Mouse (Mus musculus) intestine, embryonic 15.5 days (tissue): ENCODE data around the gene Scmh1. TPM values are rescaled to one million over a fixed set of nuclear protein-coding genes. Genes with fewer than 3 reads are reported as not detected.

ENCODE experiments used
- ATAC-seq: fragments of 200-750 bp; cut with Nextera tagmentation; 2 replicates; pipeline ENCODE4 v1.8.0; 2017; ENCODE audit warnings: moderate TSS enrichment, moderate library complexity
- H3K27ac ChIP-seq: fragments of 300-500 bp; sonication (generic); 2 replicates; pipeline ENCODE4 v1.5.1; 2015; ENCODE audit warnings: mild to moderate bottlenecking, inconsistent platforms
- H3K27me3 ChIP-seq: fragments of 300-500 bp; sonication (generic); replicated peaks from 2 replicates; pipeline ENCODE4 v1.6.1; 2015; ENCODE audit warnings: inconsistent platforms
- H3K36me3 ChIP-seq: fragments of 300-500 bp; sonication (generic); 2 replicates; pipeline ENCODE4 v1.6.1; 2015; ENCODE audit warnings: inconsistent platforms
- H3K4me1 ChIP-seq: fragments of 300-500 bp; sonication (generic); replicated peaks from 2 replicates; pipeline ENCODE4 v1.6.1; 2015; ENCODE audit warnings: inconsistent platforms
- H3K4me2 ChIP-seq: fragments of 300-500 bp; sonication (generic); replicated peaks from 2 replicates; pipeline ENCODE4 v1.6.1; 2015; ENCODE audit warnings: mild to moderate bottlenecking, inconsistent platforms
- H3K4me3 ChIP-seq: fragments of 300-500 bp; sonication (generic); replicated peaks from 2 replicates; pipeline ENCODE4 v1.5.1; 2015; ENCODE audit warnings: inconsistent platforms
- H3K9ac ChIP-seq: fragments of 300-500 bp; sonication (generic); 2 replicates; pipeline ENCODE4 v1.6.1; 2015; ENCODE audit warnings: inconsistent platforms
- H3K9me3 ChIP-seq: fragments of 300-500 bp; sonication (generic); 2 replicates; pipeline ENCODE4 v1.6.1; 2016; ENCODE audit warnings: inconsistent platforms
- WGBS: fragments of 180-500 bp; shearing (Covaris S2); methylation state at CpG from one replicate; pipeline ENCODE4 v1.1.7; 2015; 5-methylcytosine and 5-hydroxymethylcytosine counted together
- polyA plus RNA-seq: library from polyadenylated mRNA; unstranded; fragments of >200 nt; fragmentation: Nextera tagmentation; extraction: Ambion mirVana; gene quantifications from 2 replicates; pipeline ENCODE4 v1.2.1, GENCODE M21; 2015

The Scmh1 gene
- polyA plus RNA-seq, 1 experiment from 2014 or later = 29.1 TPM

- 48% methylated on average over 3 of the region's 3 CpGs for WGBS
- no peak for ATAC-seq
- Histone ChIP-seq H3K4me1 (no peaks in the 10 kb centered on the region; the same call in 1 of the 2 replicates), H3K4me2 (peak overlapping the region; percentile 74), H3K4me3 (peak overlapping the region; percentile 94; the same call in 1 of the 2 replicates), H3K9me3 (no peaks in the 10 kb centered on the region), H3K27me3 (0 out of 2 replicates have a peak, but pooled peaks cover 2% of the 10 kb centered on the region), H3K36me3 (no peaks in the 10 kb centered on the region), H3K27ac (no peak overlapping the region), H3K9ac (no peak overlapping the region)
Measured at GRCm38 (mm10) chr4:120406639-120407273, 1.7 kb downstream of the Scmh1 start.

- H3K27me3 ChIP-seq = no peaks in the 10 kb centered on the region
- H3K4me3 ChIP-seq = no peak overlapping the region
- 73% methylated on average over 4 of the region's 4 CpGs for WGBS
- H3K27ac ChIP-seq = no peak overlapping the region
- peaks cover 4% of the 10 kb centered on the region; the same call in 1 of the 2 replicates for H3K4me1 ChIP-seq
- no peaks in the 10 kb centered on the region for H3K36me3 ChIP-seq
- no peaks in the 10 kb centered on the region for H3K9me3 ChIP-seq
- no peak overlapping the region for H3K9ac ChIP-seq
- no peak overlapping the region for H3K4me2 ChIP-seq
- ATAC-seq = no peak
Measured at GRCm38 (mm10) chr4:120418053-120418452, 13.0 kb downstream of the Scmh1 start.

GRCm38 (mm10) chr4:120420193-120420592, 15.1 kb downstream of the Scmh1 start:
- no peak for ATAC-seq
- H3K4me3 ChIP-seq = no peak overlapping the region
- no peaks in the 10 kb centered on the region for H3K36me3 ChIP-seq
- no peaks in the 10 kb centered on the region for H3K9me3 ChIP-seq
- peaks cover 4% of the 10 kb centered on the region; the same call in 1 of the 2 replicates for H3K4me1 ChIP-seq
- no peak overlapping the region for H3K27ac ChIP-seq
- no peaks in the 10 kb centered on the region for H3K27me3 ChIP-seq
- H3K9ac ChIP-seq = no peak overlapping the region
- H3K4me2 ChIP-seq = no peak overlapping the region

DNA sequence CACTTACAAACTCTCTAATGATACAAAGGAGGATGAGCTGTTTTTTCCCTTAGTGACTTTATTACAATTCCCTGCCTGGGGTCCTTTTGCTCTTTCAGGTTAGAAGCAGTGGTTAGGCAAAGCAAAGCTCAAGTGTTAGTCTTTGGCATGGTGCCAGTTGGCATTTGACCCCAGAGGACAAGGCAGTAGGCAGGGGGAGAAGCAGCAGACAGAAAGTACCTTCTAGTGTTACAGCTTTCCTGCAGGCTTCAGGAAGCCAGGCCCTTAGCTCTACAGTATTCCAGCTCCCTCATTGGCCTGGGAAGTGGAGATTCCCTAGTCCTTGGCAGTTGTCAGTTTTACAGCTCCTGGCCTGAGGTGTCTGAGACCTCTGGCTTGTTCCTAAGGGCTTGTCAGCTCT, 15.6 kb downstream of the Scmh1 start:
- no peak overlapping the region for H3K4me3 ChIP-seq
- H3K4me2 ChIP-seq = no peak overlapping the region
- no peaks in the 10 kb centered on the region for H3K9me3 ChIP-seq
- no peak for ATAC-seq
- H3K9ac ChIP-seq = no peak overlapping the region
- H3K27me3 ChIP-seq = no peaks in the 10 kb centered on the region
- H3K27ac ChIP-seq = no peak overlapping the region
- H3K36me3 ChIP-seq = no peaks in the 10 kb centered on the region
- H3K4me1 ChIP-seq = peaks cover 4% of the 10 kb centered on the region; the same call in 1 of the 2 replicates

GRCm38 (mm10) chr4:120430601-120431000, 25.5 kb downstream of the Scmh1 start:
- no peak overlapping the region for H3K9ac ChIP-seq
- no peaks in the 10 kb centered on the region for H3K4me1 ChIP-seq
- no peak for ATAC-seq
- no peaks in the 10 kb centered on the region for H3K36me3 ChIP-seq
- H3K9me3 ChIP-seq = no peaks in the 10 kb centered on the region
- H3K27ac ChIP-seq = no peak overlapping the region
- H3K4me3 ChIP-seq = no peak overlapping the region
- H3K27me3 ChIP-seq = no peaks in the 10 kb centered on the region
- H3K4me2 ChIP-seq = no peak overlapping the region

DNA sequence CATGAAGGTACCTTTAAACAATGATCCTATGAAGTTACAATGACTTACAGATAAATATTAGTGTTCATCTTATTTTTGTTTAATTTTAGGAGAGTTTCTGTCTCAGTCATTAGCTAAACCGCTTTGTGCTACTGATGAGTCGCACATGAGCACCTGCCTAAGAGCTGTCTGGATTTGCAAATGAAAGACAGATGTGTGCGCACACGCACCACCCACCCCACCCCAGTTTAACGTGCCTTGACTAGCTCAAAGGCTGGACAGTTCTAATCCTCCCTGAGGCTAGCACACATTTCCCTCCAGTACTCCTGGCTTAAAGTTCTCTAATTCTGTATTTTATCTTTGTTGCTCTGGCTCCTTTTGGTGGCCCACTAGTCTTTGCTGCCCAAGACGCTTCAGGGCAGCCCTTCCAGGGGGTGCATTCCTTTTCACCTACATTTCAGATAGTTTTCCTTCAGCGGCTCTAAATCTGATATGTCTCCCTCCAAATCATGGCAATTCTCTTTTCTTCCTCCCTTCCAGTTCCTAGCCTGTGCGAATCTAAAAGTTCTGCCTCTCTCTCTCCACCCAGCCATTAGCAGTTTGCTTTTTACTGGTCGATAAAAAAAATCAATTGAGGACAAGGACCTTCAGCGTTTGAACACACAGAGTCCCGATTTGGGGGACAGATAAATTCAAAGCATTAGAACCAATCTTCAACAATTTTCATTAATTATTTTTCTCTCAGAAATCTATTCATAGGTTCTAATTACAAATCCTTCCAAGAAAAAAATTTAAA, 27.7 kb downstream of the Scmh1 start:
- H3K4me2 ChIP-seq = no peak overlapping the region
- ATAC-seq = no peak
- no peak overlapping the region for H3K9ac ChIP-seq
- no peaks in the 10 kb centered on the region for H3K27me3 ChIP-seq
- no peak overlapping the region for H3K4me3 ChIP-seq
- no peaks in the 10 kb centered on the region for H3K36me3 ChIP-seq
- no peak overlapping the region for H3K27ac ChIP-seq
- WGBS = 73% methylated on average over 11 of the region's 11 CpGs
- H3K4me1 ChIP-seq = no peaks in the 10 kb centered on the region
- no peaks in the 10 kb centered on the region for H3K9me3 ChIP-seq

DNA sequence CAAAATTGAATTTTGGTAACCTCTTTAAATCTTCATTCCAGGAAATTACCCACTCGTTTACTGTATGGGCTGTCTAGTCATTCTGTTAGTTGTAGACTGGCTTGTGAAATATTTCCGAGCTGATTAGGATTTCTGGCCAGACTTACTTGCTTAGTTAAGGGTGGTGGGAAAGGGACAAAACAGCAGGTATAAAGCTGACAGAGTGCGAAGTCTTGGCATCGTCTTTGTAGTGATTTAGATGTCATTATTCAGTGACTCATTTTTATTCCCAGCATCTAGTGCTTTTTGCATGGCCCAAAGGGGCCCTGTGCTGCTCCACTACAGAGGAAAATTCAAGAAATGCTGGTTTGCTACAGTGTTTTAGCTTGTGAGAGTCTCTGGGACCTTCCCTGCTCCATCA, 56.7 kb downstream of the Scmh1 start:
- 85% methylated on average over 4 of the region's 4 CpGs for WGBS
- no peak overlapping the region for H3K4me2 ChIP-seq
- H3K36me3 ChIP-seq = no peaks in the 10 kb centered on the region
- no peak overlapping the region for H3K4me3 ChIP-seq
- H3K27ac ChIP-seq = no peak overlapping the region
- H3K4me1 ChIP-seq = no peaks in the 10 kb centered on the region
- ATAC-seq = no peak
- no peaks in the 10 kb centered on the region for H3K27me3 ChIP-seq
- H3K9me3 ChIP-seq = no peaks in the 10 kb centered on the region
- H3K9ac ChIP-seq = no peak overlapping the region

DNA sequence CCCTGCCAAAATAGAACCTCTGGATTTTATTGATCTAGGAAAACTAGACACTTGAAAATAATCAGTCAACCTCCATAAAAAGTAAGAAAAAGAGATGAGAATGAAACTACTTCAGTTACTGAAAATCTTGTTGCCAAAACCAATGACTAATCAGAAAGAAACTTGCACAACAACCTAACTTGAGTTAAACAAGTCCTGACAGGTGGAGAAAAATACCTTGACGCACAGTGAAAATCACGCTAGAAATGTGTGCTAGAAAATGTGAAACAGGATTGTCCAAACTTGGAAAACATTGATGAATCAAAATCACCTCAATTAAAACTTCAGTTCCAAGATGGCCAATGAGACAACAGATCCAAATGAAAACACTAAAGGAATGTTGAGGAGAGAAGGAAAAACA, 67.9 kb downstream of the Scmh1 start:
- no peak overlapping the region for H3K27ac ChIP-seq
- no peak overlapping the region for H3K4me3 ChIP-seq
- no peaks in the 10 kb centered on the region for H3K27me3 ChIP-seq
- H3K9ac ChIP-seq = no peak overlapping the region
- no peaks in the 10 kb centered on the region for H3K4me1 ChIP-seq
- H3K36me3 ChIP-seq = 0 out of 2 replicates have a peak, but pooled peaks cover 1% of the 10 kb centered on the region
- H3K4me2 ChIP-seq = no peak overlapping the region
- ATAC-seq = no peak
- 98% methylated on average over 2 of the region's 2 CpGs for WGBS
- no peaks in the 10 kb centered on the region for H3K9me3 ChIP-seq

- Histone ChIP-seq H3K36me3 (no peaks in the 10 kb centered on the region), H3K27me3 (no peaks in the 10 kb centered on the region), H3K4me1 (no peaks in the 10 kb centered on the region), H3K9me3 (no peaks in the 10 kb centered on the region), H3K4me3 (no peak overlapping the region), H3K27ac (no peak overlapping the region), H3K9ac (no peak overlapping the region), H3K4me2 (no peak overlapping the region)
- peak; percentile 58; the same call in 1 of the 2 replicates for ATAC-seq
- WGBS = 41% methylated on average over 1 of the region's 1 CpGs
Measured at GRCm38 (mm10) chr4:120487707-120488106, 82.6 kb downstream of the Scmh1 start.

- no peak overlapping the region for H3K4me2 ChIP-seq
- no peak for ATAC-seq
- no peak overlapping the region for H3K9ac ChIP-seq
- H3K36me3 ChIP-seq = peaks cover 12% of the 10 kb centered on the region; the same call in 1 of the 2 replicates
- H3K4me3 ChIP-seq = no peak overlapping the region
- no peak overlapping the region for H3K27ac ChIP-seq
- no peaks in the 10 kb centered on the region for H3K4me1 ChIP-seq
- H3K27me3 ChIP-seq = no peaks in the 10 kb centered on the region
- WGBS = 79% methylated on average over 1 of the region's 1 CpGs
- H3K9me3 ChIP-seq = no peaks in the 10 kb centered on the region
Measured at GRCm38 (mm10) chr4:120506955-120507354, 101.9 kb downstream of the Scmh1 start.

- H3K9ac ChIP-seq = no peak overlapping the region
- H3K4me1 ChIP-seq = no peaks in the 10 kb centered on the region; the same call in 1 of the 2 replicates
- no peak overlapping the region for H3K4me2 ChIP-seq
- H3K36me3 ChIP-seq = peaks cover 13% of the 10 kb centered on the region
- no peak overlapping the region for H3K4me3 ChIP-seq
- H3K9me3 ChIP-seq = no peaks in the 10 kb centered on the region
- 96% methylated on average over 4 of the region's 4 CpGs for WGBS
- H3K27me3 ChIP-seq = no peaks in the 10 kb centered on the region
- ATAC-seq = no peak
- H3K27ac ChIP-seq = no peak overlapping the region
Measured at GRCm38 (mm10) chr4:120511203-120511602, 106.1 kb downstream of the Scmh1 start.

DNA sequence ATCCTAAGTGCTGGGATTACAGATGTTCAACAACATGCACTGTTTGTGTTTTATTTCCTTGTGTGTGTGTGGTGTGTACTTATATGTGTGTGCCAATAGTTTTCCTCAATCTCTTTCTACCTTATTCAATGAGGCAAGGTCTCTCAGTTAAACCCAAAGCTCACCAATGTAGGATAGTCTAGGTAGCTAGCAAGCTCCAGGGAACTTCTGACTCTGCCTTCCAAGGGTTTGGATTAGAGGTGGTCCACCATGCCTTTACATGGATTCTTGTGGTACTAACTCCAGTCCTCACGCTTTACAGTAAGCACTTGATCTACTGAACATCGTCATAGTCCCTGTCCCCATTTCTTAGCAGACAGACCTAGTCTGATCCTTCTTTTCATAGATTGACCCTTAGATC, 109.3 kb downstream of the Scmh1 start:
- Histone ChIP-seq H3K4me1 (no peaks in the 10 kb centered on the region; the same call in 1 of the 2 replicates), H3K9me3 (no peaks in the 10 kb centered on the region), H3K4me3 (no peak overlapping the region), H3K4me2 (no peak overlapping the region), H3K9ac (no peak overlapping the region), H3K36me3 (peaks cover 16% of the 10 kb centered on the region; the same call in 1 of the 2 replicates), H3K27ac (no peak overlapping the region), H3K27me3 (no peaks in the 10 kb centered on the region)
- 100% methylated on average over 2 of the region's 2 CpGs for WGBS
- no peak for ATAC-seq
